ENCODE assay signal across 14 mouse cellular contexts in the genomic region with DNA sequence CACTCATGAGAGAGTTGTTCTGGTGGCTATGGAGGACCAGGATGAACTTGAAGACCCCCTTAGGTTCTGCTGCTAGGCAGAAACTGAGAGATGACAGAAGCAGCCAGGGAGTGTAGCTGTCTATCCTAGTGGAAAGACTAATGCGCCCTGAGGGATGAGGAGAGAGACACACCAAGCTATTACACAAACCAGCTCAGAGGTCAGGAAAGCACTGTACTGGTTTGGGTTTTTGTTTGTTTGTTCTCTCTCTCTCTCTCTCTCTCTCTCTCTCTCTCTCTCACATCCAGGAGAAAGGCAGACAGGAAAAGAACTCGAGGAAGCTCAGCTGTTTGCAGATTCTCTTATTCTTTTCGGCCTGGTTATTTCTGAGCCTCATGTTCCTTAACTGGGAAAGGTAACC.
"Had no signal": no experiment of that assay in that cellular context is flagged by ENCODE, and none has a peak within 500 bp of the region (broad histone marks: within the 10 kb centered on the region; RNA-seq: fewer than 3 reads in every experiment).

No protein-coding gene starts in this region.

- DNase-seq: kidney, adult 18-20 months; kidney, postnatal 10 days; kidney, postnatal 4 days; lung, embryonic 14.5 days; lung, postnatal 10 days; lung, postnatal 4 days; thymus, adult 18-20 months; thymus, postnatal 14 days had no signal

- H3K9me3 ChIP-seq: midbrain, embryonic 12.5 days; neural tube, embryonic 13.5 days had no signal

- H3K27ac ChIP-seq: layer of hippocampus, adult 2 months; liver, embryonic 14.5 days; midbrain, embryonic 12.5 days; neural tube, embryonic 13.5 days had no signal

- H3K4me2 ChIP-seq: lung, embryonic 14.5 days; midbrain, embryonic 12.5 days; neural tube, embryonic 13.5 days had no signal

- H3K9ac ChIP-seq: liver, embryonic 14.5 days; lung, embryonic 14.5 days; midbrain, embryonic 12.5 days; neural tube, embryonic 13.5 days had no signal

- ATAC-seq: inflammation-experienced regulatory T-cells, adult 6 months; midbrain, embryonic 16.5 days had no signal

- H3K36me3 ChIP-seq: midbrain, embryonic 12.5 days; neural tube, embryonic 13.5 days had no signal

- H3K4me3 ChIP-seq: layer of hippocampus, adult 2 months; midbrain, embryonic 12.5 days; neural tube, embryonic 13.5 days had no signal
